Mouse (Mus musculus): Measurements from ENCODE around the gene 1500011B03Rik.
"Not testable (repeated sequence)": the region's sequence is repeated elsewhere in the genome, so short reads cannot be mapped to it uniquely, and the experiment has no call there.

GRCm38 (mm10) chr5:114842155-114842554, 18.9 kb upstream of the 1500011B03Rik start:
- not testable (repeated sequence) for TF ChIP-seq POLR2A (IDR thresholded peaks at IDR 0.05; ENCODE audit: insufficient read length, low read depth); E2F4 (IDR thresholded peaks at IDR 0.05; ENCODE audit: insufficient read depth); USF1 (IDR thresholded peaks at IDR 0.05; ENCODE audit: low read depth); CEBPB (IDR thresholded peaks at IDR 0.05; ENCODE audit: insufficient read depth, poor library complexity, severe bottlenecking); TCF3 (IDR thresholded peaks at IDR 0.05; ENCODE audit: insufficient read length, low read depth); MAX (IDR thresholded peaks at IDR 0.05; ENCODE audit: low read depth)

Data from myocyte (in vitro differentiated cells).